Mouse (Mus musculus) forebrain, embryonic 12.5 days (tissue): Measurements from ENCODE around the gene Plekhg3. TPM values are rescaled to one million over a fixed set of nuclear protein-coding genes. Genes with fewer than 3 reads are reported as not detected.
A peak's percentile ranks its signal among the peaks of the same experiment; 100 is the strongest.

Source experiments
- ATAC-seq: fragments of 200-750 bp; cut with Nextera tagmentation; 2 replicates; pipeline ENCODE4 v1.8.0; 2017; ENCODE audit warnings: moderate TSS enrichment; ENCODE audit not compliant: low FRiP score
- H3K27ac ChIP-seq: fragments of 300-500 bp; sonication (generic); 2 replicates; pipeline ENCODE4 v1.5.1; 2016; ENCODE audit warnings: mild to moderate bottlenecking
- H3K27me3 ChIP-seq: fragments of 300-500 bp; sonication (generic); 2 replicates; pipeline ENCODE4 v1.6.1; 2016; ENCODE audit warnings: mild to moderate bottlenecking
- H3K36me3 ChIP-seq: fragments of 300-500 bp; sonication (generic); replicated peaks from 2 replicates; pipeline ENCODE4 v1.6.1; 2016; ENCODE audit warnings: mild to moderate bottlenecking
- H3K4me1 ChIP-seq: fragments of 300-500 bp; sonication (generic); 2 replicates; pipeline ENCODE4 v1.6.1; 2016
- H3K4me2 ChIP-seq: fragments of 300-500 bp; sonication (generic); 2 replicates; pipeline ENCODE4 v1.6.1; 2016; ENCODE audit warnings: mild to moderate bottlenecking, moderate library complexity
- H3K4me3 ChIP-seq: fragments of 300-500 bp; sonication (generic); replicated peaks from 2 replicates; pipeline ENCODE4 v1.5.1; 2016; ENCODE audit warnings: mild to moderate bottlenecking
- H3K9ac ChIP-seq: fragments of 300-500 bp; sonication (generic); 2 replicates; pipeline ENCODE4 v1.6.1; 2016; ENCODE audit warnings: mild to moderate bottlenecking
- H3K9me3 ChIP-seq: fragments of 300-500 bp; sonication (generic); 2 replicates; pipeline ENCODE4 v1.6.1; 2016
- WGBS: fragments of 180-500 bp; shearing (Covaris S2); methylation state at CpG from one replicate; pipeline ENCODE4 v1.1.7; 2016; 5-methylcytosine and 5-hydroxymethylcytosine counted together
- polyA plus RNA-seq: library from polyadenylated mRNA; unstranded; fragments of >200 nt; fragmentation: Nextera tagmentation; extraction: Ambion mirVana; gene quantifications from 2 replicates; pipeline ENCODE4 v1.2.1, GENCODE M21; 2016

The Plekhg3 gene
- polyA plus RNA-seq, 1 experiment from 2014 or later: 1.0 TPM

DNA sequence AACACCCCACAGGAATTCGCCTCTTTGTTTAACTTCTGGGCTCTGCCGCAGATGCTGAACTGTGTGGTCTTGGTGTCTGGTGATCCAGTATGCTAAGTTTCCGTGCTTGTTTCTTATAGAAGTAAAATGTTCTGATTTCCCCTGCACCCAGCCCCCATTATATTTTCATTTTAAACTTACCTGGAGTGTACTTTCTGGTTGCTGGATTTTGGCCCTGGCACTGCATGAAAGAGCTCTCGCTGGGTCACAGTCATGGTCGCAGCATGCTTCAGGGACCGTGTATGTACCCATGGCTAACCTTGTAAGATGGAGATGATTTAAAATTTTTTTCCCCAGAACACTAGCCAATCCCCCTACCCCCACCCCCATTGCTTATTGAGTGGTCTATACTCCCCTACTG lies 11.2 kb downstream of the Plekhg3 start:
- WGBS: 81% methylated on average over 6 of the region's 6 CpGs
- Histone ChIP-seq H3K36me3 (no peaks in the 10 kb centered on the region), H3K9me3 (no peaks in the 10 kb centered on the region), H3K27me3 (peaks cover 19% of the 10 kb centered on the region), H3K4me2 (no peak overlapping the region), H3K4me1 (peaks cover 11% of the 10 kb centered on the region), H3K9ac (no peak overlapping the region), H3K27ac (no peak overlapping the region), H3K4me3 (no peak overlapping the region)
- no peak for ATAC-seq

DNA sequence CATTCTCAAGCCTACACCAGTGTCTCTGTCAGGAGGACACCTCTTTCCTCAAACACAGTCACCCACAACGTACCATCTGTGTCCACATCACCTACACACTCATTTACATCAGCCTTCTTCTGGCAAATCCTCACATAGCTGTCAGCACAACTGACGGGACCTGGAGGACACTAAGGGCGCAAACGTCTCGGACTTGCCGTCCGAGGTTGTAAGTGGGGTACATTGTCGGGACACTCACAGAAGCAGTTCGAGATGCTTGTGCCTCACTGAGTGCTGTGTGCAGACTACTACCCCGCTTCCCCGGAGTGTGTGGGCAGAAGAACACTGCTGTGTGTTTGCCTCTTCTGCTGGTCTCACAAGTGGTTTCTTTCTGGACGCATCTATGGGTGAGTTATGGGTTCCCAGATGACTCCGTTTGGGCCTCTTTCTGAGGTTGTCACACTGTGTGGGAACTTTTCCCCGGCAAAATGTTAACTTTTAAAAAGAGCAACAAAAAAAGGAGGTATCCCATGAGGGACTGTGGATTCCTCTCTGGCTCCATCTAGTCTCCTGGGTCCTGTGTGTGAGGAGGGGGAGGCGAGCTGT lies 15.2 kb downstream of the Plekhg3 start:
- Histone ChIP-seq H3K4me2 (peak overlapping the region; percentile 42; the same call in 1 of the 2 replicates), H3K4me3 (no peak overlapping the region), H3K9ac (no peak overlapping the region), H3K9me3 (no peaks in the 10 kb centered on the region), H3K4me1 (peaks cover 26% of the 10 kb centered on the region), H3K36me3 (no peaks in the 10 kb centered on the region), H3K27me3 (peaks cover 42% of the 10 kb centered on the region), H3K27ac (no peak overlapping the region)
- WGBS: 53% methylated on average over 15 of the region's 15 CpGs
- ATAC-seq: no peak

DNA sequence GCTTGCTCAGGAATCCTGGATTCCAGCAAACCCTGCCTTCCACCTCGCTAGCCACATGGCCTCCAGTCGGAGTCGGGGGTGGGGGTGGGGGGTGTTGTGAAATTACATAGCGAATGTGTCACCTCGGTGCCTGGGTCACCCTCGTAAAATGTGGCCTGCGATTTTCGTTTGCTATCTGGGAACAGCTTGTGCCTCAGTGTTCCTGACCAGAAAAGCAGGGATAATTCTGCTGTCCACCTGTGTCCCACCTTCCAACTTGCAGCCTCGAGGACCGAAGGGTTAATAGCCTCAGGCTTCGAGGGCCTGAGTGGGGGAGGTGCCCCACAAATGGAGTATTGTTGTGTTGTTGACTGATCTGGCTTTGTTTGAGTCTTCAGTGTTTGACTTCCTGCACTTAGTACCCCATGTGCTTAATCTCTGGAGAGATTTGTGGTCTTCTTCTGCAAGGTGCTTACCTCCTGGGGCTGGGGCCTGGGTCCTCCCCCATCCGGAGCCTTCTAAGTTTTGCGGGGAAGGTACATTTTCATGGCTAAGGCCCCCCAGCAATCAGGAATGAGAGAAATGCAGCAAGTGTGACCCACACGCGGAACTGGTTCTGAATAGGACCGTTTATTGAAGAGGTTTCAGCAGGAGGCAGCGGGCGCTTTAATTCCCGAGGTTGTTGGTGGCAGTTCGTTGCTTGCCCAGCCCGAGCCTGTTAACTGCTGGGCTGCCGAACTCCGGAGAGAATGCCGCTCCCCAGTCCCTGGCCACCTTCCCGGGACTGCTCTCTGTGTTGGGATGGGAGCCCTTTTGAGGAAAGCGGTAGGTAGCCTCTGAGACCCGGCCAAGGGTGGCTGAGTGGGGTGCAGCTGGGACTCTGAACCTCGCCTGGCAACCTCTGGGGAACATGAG lies 15.9 kb downstream of the Plekhg3 start:
- Histone ChIP-seq H3K4me1 (peaks cover 24% of the 10 kb centered on the region), H3K4me3 (peak overlapping the region; percentile 3; the same call in 1 of the 2 replicates), H3K4me2 (peak overlapping the region; percentile 42), H3K9ac (0 out of 2 replicates have a peak overlapping the region, but pooled peaks have one; percentile 0), H3K27me3 (peaks cover 42% of the 10 kb centered on the region), H3K27ac (no peak overlapping the region), H3K36me3 (no peaks in the 10 kb centered on the region), H3K9me3 (no peaks in the 10 kb centered on the region)
- no peak for ATAC-seq
- WGBS: 5% methylated on average over 28 of the region's 28 CpGs

DNA sequence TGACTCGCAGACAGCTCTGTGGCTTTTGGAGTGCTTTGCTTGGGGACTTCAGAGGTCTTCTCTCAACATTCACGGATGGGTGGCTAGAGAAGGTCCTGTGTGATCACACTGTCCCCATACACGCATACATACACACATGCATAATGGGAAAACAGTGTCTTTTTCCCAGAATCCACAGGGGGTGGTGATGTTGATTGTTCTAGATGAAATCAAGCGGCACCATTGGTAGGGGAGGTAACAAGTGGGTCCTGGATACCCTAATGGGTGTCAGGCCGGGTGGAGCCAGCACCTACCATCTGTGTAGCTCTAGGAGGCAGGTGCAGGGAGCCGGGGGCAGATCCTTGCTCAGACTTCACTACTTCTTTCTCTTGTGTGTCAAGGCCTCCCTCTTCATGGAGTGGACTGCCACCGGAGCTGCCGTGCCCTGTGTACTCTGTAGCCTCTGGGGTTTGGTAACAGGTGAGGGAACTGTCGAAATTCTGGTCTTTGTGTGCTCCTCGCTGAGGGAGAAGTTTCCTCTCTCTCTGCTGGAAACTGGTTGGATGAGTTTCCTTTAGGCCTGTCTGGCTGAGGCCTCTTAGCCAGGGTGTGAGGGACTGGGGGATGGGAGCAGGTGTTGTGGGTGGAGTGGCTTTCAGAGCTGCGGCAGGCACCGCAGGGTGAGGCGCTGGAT lies 16.9 kb downstream of the Plekhg3 start:
- peaks cover 42% of the 10 kb centered on the region for H3K27me3 ChIP-seq
- H3K9me3 ChIP-seq: no peaks in the 10 kb centered on the region
- H3K27ac ChIP-seq: no peak overlapping the region
- H3K4me2 ChIP-seq: peak overlapping the region; percentile 42; the same call in 1 of the 2 replicates
- peaks cover 24% of the 10 kb centered on the region for H3K4me1 ChIP-seq
- no peak overlapping the region for H3K4me3 ChIP-seq
- H3K36me3 ChIP-seq: no peaks in the 10 kb centered on the region
- no peak for ATAC-seq
- no peak overlapping the region for H3K9ac ChIP-seq
- WGBS: 16% methylated on average over 13 of the region's 13 CpGs

DNA sequence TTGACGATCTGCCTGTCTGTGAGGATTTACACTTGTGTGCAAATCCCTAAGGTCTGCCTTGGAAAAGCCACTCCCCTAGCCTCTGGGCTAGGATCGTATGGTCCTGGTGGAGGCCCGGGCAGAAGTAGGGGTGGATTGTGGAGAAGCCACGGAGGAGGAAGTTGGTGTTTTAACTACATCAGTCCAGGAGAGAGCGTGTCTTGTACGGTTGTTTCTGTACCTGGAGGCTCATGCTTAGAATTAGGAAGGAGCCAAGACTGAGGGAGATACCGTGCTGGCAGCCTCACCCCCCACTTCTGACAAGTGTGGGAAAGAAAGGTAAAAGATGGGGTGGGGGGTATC lies 17.4 kb downstream of the Plekhg3 start:
- Histone ChIP-seq H3K4me2 (no peak overlapping the region), H3K9me3 (no peaks in the 10 kb centered on the region), H3K4me3 (no peak overlapping the region), H3K27ac (no peak overlapping the region), H3K27me3 (peaks cover 42% of the 10 kb centered on the region), H3K36me3 (no peaks in the 10 kb centered on the region), H3K9ac (no peak overlapping the region), H3K4me1 (peaks cover 24% of the 10 kb centered on the region)
- ATAC-seq: no peak
- 21% methylated on average over 7 of the region's 7 CpGs for WGBS

DNA sequence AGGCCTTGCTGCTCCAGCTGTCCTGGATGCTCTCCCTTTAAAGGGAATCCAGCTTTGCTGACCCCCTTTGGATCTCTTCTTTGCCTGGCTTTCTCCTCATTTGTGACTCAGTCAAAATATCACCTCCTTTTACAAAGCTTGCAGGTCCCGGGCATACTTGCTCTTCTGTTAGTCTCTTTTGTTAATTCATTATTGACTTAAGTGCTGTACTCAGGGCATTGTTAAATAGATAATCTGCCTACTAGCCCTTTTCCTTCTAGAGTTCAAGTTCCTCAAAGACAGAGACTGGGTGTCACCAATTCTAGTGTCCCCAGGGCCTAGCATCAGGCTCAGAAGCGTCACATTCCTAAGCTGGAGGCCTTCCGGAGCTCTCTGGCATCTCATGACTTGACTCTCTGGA lies 18.5 kb downstream of the Plekhg3 start:
- H3K4me1 ChIP-seq: peaks cover 24% of the 10 kb centered on the region
- peaks cover 42% of the 10 kb centered on the region for H3K27me3 ChIP-seq
- H3K9ac ChIP-seq: no peak overlapping the region
- H3K36me3 ChIP-seq: no peaks in the 10 kb centered on the region
- H3K4me2 ChIP-seq: no peak overlapping the region
- no peaks in the 10 kb centered on the region for H3K9me3 ChIP-seq
- 60% methylated on average over 3 of the region's 3 CpGs for WGBS
- ATAC-seq: no peak
- no peak overlapping the region for H3K27ac ChIP-seq
- H3K4me3 ChIP-seq: no peak overlapping the region

DNA sequence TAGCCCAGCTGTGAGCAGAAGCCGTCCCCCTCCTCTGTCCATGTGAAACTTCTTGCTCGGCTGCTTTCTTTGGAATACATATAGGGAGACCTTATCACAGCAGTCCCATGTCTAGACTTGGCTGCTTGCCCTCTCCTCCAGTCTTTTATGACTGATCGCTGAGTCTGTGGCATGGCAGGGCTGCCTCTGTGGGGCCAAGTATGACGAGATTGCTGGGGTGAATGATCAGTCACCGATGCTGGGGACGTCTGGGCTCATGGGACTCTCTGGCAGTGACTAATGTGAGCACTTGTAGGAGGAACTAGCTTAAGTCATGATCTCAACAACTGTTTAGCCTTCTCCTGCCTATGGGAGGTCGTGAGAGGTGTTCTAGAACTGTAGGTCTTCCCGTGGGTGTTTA lies 21.6 kb downstream of the Plekhg3 start:
- no peak overlapping the region for H3K4me3 ChIP-seq
- no peaks in the 10 kb centered on the region for H3K36me3 ChIP-seq
- H3K4me2 ChIP-seq: no peak overlapping the region
- WGBS: 83% methylated on average over 8 of the region's 8 CpGs
- H3K9ac ChIP-seq: no peak overlapping the region
- no peak overlapping the region for H3K27ac ChIP-seq
- peaks cover 20% of the 10 kb centered on the region for H3K4me1 ChIP-seq
- no peaks in the 10 kb centered on the region for H3K9me3 ChIP-seq
- peaks cover 19% of the 10 kb centered on the region for H3K27me3 ChIP-seq
- no peak for ATAC-seq

DNA sequence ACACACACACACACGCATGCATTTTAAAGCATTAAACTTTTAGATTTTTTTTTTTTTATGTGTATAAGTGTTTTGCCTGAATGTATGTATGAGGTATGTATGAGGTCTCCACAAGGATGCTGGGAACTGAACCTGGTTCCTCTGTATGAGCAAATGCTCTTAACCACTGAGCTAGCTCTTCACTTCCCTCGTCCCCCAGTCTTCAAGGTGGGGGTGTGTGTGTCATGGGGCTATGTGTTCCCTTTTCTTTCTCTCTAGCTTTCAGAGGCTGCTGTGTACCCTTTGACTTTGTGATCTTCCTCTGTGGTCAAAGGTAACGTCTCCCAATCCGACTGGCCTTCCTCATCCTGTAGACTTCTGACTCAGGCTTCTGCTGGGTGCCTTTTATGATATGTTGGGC lies 22.3 kb downstream of the Plekhg3 start:
- Histone ChIP-seq H3K4me3 (no peak overlapping the region), H3K4me1 (peaks cover 14% of the 10 kb centered on the region), H3K27ac (no peak overlapping the region), H3K27me3 (peaks cover 12% of the 10 kb centered on the region; the same call in 1 of the 2 replicates), H3K4me2 (no peak overlapping the region), H3K36me3 (no peaks in the 10 kb centered on the region), H3K9ac (no peak overlapping the region), H3K9me3 (no peaks in the 10 kb centered on the region)
- 88% methylated on average over 4 of the region's 4 CpGs for WGBS
- ATAC-seq: no peak

DNA sequence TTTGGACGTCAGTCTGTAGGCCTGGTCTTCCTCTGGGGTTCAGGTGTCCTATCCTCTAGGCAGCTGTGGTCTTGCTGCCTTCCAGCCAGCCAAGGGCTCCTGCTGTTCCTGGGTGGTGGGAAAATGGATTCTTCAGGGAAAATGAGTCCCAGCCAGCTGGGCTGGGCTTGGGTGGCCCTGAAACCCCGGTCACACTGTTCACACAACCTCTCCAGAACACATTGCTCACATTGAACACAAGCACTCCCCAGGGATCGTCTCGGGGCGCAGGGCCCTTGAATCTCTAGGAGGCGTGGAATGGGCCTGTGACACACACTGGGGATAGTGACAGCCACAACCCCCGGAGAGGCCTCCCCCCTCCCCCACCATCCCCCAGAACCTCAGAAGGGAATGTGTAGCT lies 23.2 kb downstream of the Plekhg3 start:
- no peaks in the 10 kb centered on the region for H3K9me3 ChIP-seq
- ATAC-seq: no peak
- no peak overlapping the region for H3K27ac ChIP-seq
- no peaks in the 10 kb centered on the region for H3K36me3 ChIP-seq
- 86% methylated on average over 7 of the region's 7 CpGs for WGBS
- H3K9ac ChIP-seq: no peak overlapping the region
- no peak overlapping the region for H3K4me3 ChIP-seq
- H3K27me3 ChIP-seq: peaks cover 3% of the 10 kb centered on the region; the same call in 1 of the 2 replicates
- peaks cover 10% of the 10 kb centered on the region for H3K4me1 ChIP-seq
- no peak overlapping the region for H3K4me2 ChIP-seq

DNA sequence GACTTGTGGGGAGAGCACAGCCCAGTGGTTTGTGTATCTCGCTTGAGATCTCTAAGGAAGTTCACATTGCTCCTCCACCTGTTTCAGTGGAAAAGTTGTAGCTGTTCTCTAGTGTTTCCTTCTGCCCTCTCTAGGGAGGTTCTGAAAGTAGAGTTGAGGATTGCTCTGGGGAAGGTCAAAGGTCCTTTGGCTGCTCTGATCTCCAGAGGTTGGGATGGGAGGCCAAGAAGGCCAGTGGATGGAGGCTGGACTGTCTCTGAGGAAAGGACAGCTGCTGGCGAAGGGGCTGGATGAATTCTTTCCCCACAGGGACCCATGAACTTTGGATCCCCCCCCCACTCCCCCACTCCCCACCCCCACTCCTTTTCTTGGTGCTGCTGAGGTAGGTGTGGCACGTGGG lies 23.7 kb downstream of the Plekhg3 start:
- ATAC-seq: no peak
- peaks cover 10% of the 10 kb centered on the region for H3K4me1 ChIP-seq

DNA sequence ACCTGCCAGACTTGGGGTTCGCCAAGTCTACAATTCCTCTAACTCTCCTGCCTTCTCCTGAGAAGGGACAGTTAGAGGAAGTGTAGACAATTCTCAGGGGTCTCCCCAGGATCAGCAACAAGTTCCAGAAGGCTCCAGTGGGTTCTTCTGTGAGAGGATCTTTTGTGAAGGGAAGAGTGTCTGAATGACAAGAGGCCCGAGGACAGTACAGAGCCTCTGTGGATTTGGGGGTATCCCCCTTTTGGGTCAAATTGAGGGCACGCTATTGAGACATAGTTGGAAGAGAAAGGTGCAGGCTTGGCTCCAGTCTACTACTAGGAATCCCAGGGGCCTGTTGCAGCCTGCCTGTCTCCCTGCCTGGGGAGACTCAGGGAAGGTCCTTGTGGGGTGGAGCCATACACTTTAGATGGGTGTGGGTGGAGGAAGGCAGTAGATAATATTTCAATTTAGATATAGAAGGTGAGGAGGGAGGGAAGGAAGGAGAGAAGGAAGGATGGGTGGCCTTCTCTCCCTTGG lies 24.2 kb downstream of the Plekhg3 start:
- no peak overlapping the region for H3K4me2 ChIP-seq
- H3K9me3 ChIP-seq: no peaks in the 10 kb centered on the region
- no peak overlapping the region for H3K27ac ChIP-seq
- H3K4me1 ChIP-seq: peaks cover 10% of the 10 kb centered on the region
- H3K4me3 ChIP-seq: no peak overlapping the region
- WGBS: 88% methylated on average over 3 of the region's 3 CpGs
- no peaks in the 10 kb centered on the region for H3K27me3 ChIP-seq
- no peak for ATAC-seq
- H3K36me3 ChIP-seq: no peaks in the 10 kb centered on the region
- no peak overlapping the region for H3K9ac ChIP-seq

More for the DNA sequence above, 23.7 kb downstream of the Plekhg3 start:
- no peak overlapping the region for H3K27ac ChIP-seq
- WGBS: 82% methylated on average over 3 of the region's 3 CpGs
- no peak overlapping the region for H3K4me3 ChIP-seq
- no peaks in the 10 kb centered on the region for H3K9me3 ChIP-seq
- no peaks in the 10 kb centered on the region for H3K36me3 ChIP-seq
- no peaks in the 10 kb centered on the region for H3K27me3 ChIP-seq
- no peak overlapping the region for H3K4me2 ChIP-seq
- H3K9ac ChIP-seq: no peak overlapping the region

DNA sequence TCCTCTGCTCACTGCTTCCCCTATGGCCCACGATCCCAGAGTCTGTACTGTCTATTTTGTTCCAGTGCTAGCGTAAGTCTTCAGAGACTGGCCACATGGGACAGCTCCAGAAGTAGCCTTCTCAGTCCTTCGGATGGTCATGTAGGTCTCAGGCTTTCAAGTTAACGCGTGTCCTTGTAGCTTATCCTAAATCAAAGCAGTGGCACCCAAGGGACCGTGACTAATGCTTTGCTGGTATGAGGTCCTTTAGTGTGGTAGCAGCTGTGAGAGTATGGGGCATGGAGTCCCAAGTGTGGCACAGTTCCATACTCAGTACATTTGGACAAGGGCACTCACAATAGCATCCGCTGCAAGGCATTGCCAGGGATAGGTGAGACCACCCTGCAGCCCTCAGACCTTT lies 25.5 kb downstream of the Plekhg3 start:
- no peak for ATAC-seq
- Histone ChIP-seq H3K4me2 (no peak overlapping the region), H3K27ac (no peak overlapping the region), H3K4me1 (peaks cover 10% of the 10 kb centered on the region), H3K9ac (no peak overlapping the region), H3K4me3 (no peak overlapping the region), H3K27me3 (no peaks in the 10 kb centered on the region), H3K9me3 (no peaks in the 10 kb centered on the region), H3K36me3 (no peaks in the 10 kb centered on the region)
- 80% methylated on average over 7 of the region's 7 CpGs for WGBS
